Mouse (Mus musculus) hindbrain, embryonic 10.5 days (tissue): ENCODE measurements at regions not wholly inside any gene's neighbourhood (a gene's known extent, or its start where the extent isn't known, plus 50 kb on each side); places are given as distances from the start of the nearest gene placed in this dataset.

Experiments
- DNase-seq: peaks from one replicate; pipeline ENCODE4 v3.0.0-alpha.2; 2017; ENCODE audit warnings: low spot score
- H3K27ac ChIP-seq: fragments of 300-500 bp; sonication (generic); 2 replicates; pipeline ENCODE4 v1.5.1; 2016; ENCODE audit warnings: mild to moderate bottlenecking, moderate library complexity
- H3K27me3 ChIP-seq: fragments of 300-500 bp; sonication (generic); 2 replicates; pipeline ENCODE4 v1.6.1; 2016; ENCODE audit warnings: mild to moderate bottlenecking; ENCODE audit not compliant: poor library complexity, insufficient read depth, severe bottlenecking
- H3K36me3 ChIP-seq: fragments of 300-500 bp; sonication (generic); 2 replicates; pipeline ENCODE4 v1.6.1; 2016; ENCODE audit warnings: mild to moderate bottlenecking, moderate library complexity
- H3K4me1 ChIP-seq: fragments of 300-500 bp; sonication (generic); replicated peaks from 2 replicates; pipeline ENCODE4 v1.6.1; 2016; ENCODE audit warnings: mild to moderate bottlenecking
- H3K4me3 ChIP-seq: fragments of 300-500 bp; sonication (generic); 2 replicates; pipeline ENCODE4 v1.5.1; 2016; ENCODE audit warnings: mild to moderate bottlenecking, moderate library complexity
- H3K9me3 ChIP-seq: fragments of 300-500 bp; sonication (generic); 2 replicates; pipeline ENCODE4 v1.6.1; 2016; ENCODE audit warnings: mild to moderate bottlenecking, moderate library complexity
- WGBS: fragments of 180-500 bp; shearing (Covaris S2); methylation state at CpG from one replicate; pipeline ENCODE4 v1.1.7; 2016; 5-methylcytosine and 5-hydroxymethylcytosine counted together

GRCm38 (mm10) chr12:39952854-39953253, 85.0 kb downstream of the Arl4a start:
- DNase-seq: no peak
- Histone ChIP-seq H3K27me3 (no peaks in the 10 kb centered on the region), H3K36me3 (no peaks in the 10 kb centered on the region), H3K27ac (no peak overlapping the region), H3K4me1 (peaks cover 12% of the 10 kb centered on the region), H3K4me3 (no peak overlapping the region), H3K9me3 (no peaks in the 10 kb centered on the region)
- 74% methylated on average over 4 of the region's 4 CpGs for WGBS

GRCm38 (mm10) chr12:39951911-39952310, 85.9 kb downstream of the Arl4a start:
- Histone ChIP-seq H3K27ac (no peak overlapping the region), H3K36me3 (no peaks in the 10 kb centered on the region), H3K4me3 (no peak overlapping the region), H3K4me1 (peaks cover 10% of the 10 kb centered on the region), H3K27me3 (no peaks in the 10 kb centered on the region), H3K9me3 (no peaks in the 10 kb centered on the region)
- no peak for DNase-seq
- WGBS: 91% methylated on average over 6 of the region's 6 CpGs

- Histone ChIP-seq H3K27ac (no peak overlapping the region), H3K4me1 (no peaks in the 10 kb centered on the region), H3K4me3 (no peak overlapping the region), H3K27me3 (no peaks in the 10 kb centered on the region), H3K36me3 (no peaks in the 10 kb centered on the region), H3K9me3 (no peaks in the 10 kb centered on the region)
- 91% methylated on average over 7 of the region's 7 CpGs for WGBS
- DNase-seq: no peak
Measured at GRCm38 (mm10) chr12:39950270-39950801, 87.5 kb downstream of the Arl4a start.

GRCm38 (mm10) chr12:39942910-39943309, 94.9 kb downstream of the Arl4a start:
- 77% methylated on average over 5 of the region's 5 CpGs for WGBS
- Histone ChIP-seq H3K36me3 (no peaks in the 10 kb centered on the region), H3K9me3 (no peaks in the 10 kb centered on the region), H3K4me1 (no peaks in the 10 kb centered on the region), H3K4me3 (no peak overlapping the region), H3K27me3 (no peaks in the 10 kb centered on the region), H3K27ac (no peak overlapping the region)
- no peak for DNase-seq

GRCm38 (mm10) chr12:39941162-39941561, 96.7 kb downstream of the Arl4a start:
- WGBS: 83% methylated on average over 1 of the region's 1 CpGs
- Histone ChIP-seq H3K36me3 (no peaks in the 10 kb centered on the region), H3K4me1 (no peaks in the 10 kb centered on the region)

GRCm38 (mm10) chr12:39939017-39939416, 98.8 kb downstream of the Arl4a start:
- Histone ChIP-seq H3K36me3 (no peaks in the 10 kb centered on the region), H3K27ac (no peak overlapping the region), H3K4me3 (no peak overlapping the region), H3K27me3 (no peaks in the 10 kb centered on the region), H3K4me1 (no peaks in the 10 kb centered on the region), H3K9me3 (no peaks in the 10 kb centered on the region)
- no peak for DNase-seq

More at GRCm38 (mm10) chr12:39941162-39941561, 96.7 kb downstream of the Arl4a start:
- Histone ChIP-seq H3K27me3 (no peaks in the 10 kb centered on the region), H3K27ac (no peak overlapping the region), H3K4me3 (no peak overlapping the region), H3K9me3 (no peaks in the 10 kb centered on the region)
- no peak for DNase-seq

- no peak overlapping the region for H3K4me3 ChIP-seq
- no peak overlapping the region for H3K27ac ChIP-seq
- H3K36me3 ChIP-seq: no peaks in the 10 kb centered on the region
- H3K9me3 ChIP-seq: no peaks in the 10 kb centered on the region
- no peaks in the 10 kb centered on the region for H3K4me1 ChIP-seq
- DNase-seq: no peak
- WGBS: 90% methylated on average over 2 of the region's 2 CpGs
- no peaks in the 10 kb centered on the region for H3K27me3 ChIP-seq
Measured at GRCm38 (mm10) chr12:39938211-39938610, 99.6 kb downstream of the Arl4a start.

- no peak overlapping the region for H3K4me3 ChIP-seq
- no peaks in the 10 kb centered on the region for H3K27me3 ChIP-seq
- WGBS: 53% methylated on average over 11 of the region's 11 CpGs
- DNase-seq: no peak
- H3K4me1 ChIP-seq: no peaks in the 10 kb centered on the region
- H3K9me3 ChIP-seq: no peaks in the 10 kb centered on the region
- H3K27ac ChIP-seq: no peak overlapping the region
- no peaks in the 10 kb centered on the region for H3K36me3 ChIP-seq
Measured at GRCm38 (mm10) chr12:39936331-39936730, 101.5 kb downstream of the Arl4a start.

GRCm38 (mm10) chr12:39935775-39936174, 102.0 kb downstream of the Arl4a start:
- no peak overlapping the region for H3K4me3 ChIP-seq
- H3K4me1 ChIP-seq: no peaks in the 10 kb centered on the region
- no peaks in the 10 kb centered on the region for H3K9me3 ChIP-seq
- DNase-seq: no peak
- no peaks in the 10 kb centered on the region for H3K36me3 ChIP-seq
- H3K27me3 ChIP-seq: no peaks in the 10 kb centered on the region
- WGBS: 88% methylated on average over 12 of the region's 12 CpGs
- H3K27ac ChIP-seq: no peak overlapping the region

- H3K27ac ChIP-seq: no peak overlapping the region
- no peaks in the 10 kb centered on the region for H3K36me3 ChIP-seq
- no peak overlapping the region for H3K4me3 ChIP-seq
- H3K9me3 ChIP-seq: no peaks in the 10 kb centered on the region
- WGBS: 77% methylated on average over 4 of the region's 4 CpGs
- H3K27me3 ChIP-seq: no peaks in the 10 kb centered on the region
- no peak for DNase-seq
- H3K4me1 ChIP-seq: no peaks in the 10 kb centered on the region
Measured at GRCm38 (mm10) chr12:39934877-39935276, 102.9 kb downstream of the Arl4a start.

GRCm38 (mm10) chr12:39931251-39931650, 106.6 kb downstream of the Arl4a start:
- no peak overlapping the region for H3K4me3 ChIP-seq
- no peaks in the 10 kb centered on the region for H3K27me3 ChIP-seq
- H3K9me3 ChIP-seq: no peaks in the 10 kb centered on the region
- no peak for DNase-seq
- 85% methylated on average over 1 of the region's 1 CpGs for WGBS
- H3K27ac ChIP-seq: no peak overlapping the region
- H3K36me3 ChIP-seq: no peaks in the 10 kb centered on the region
- H3K4me1 ChIP-seq: no peaks in the 10 kb centered on the region

- no peak for DNase-seq
- no peaks in the 10 kb centered on the region for H3K27me3 ChIP-seq
- no peaks in the 10 kb centered on the region for H3K9me3 ChIP-seq
- no peak overlapping the region for H3K27ac ChIP-seq
- no peaks in the 10 kb centered on the region for H3K36me3 ChIP-seq
- no peaks in the 10 kb centered on the region for H3K4me1 ChIP-seq
- no peak overlapping the region for H3K4me3 ChIP-seq
Measured at GRCm38 (mm10) chr12:39927902-39928301, 109.9 kb downstream of the Arl4a start.

GRCm38 (mm10) chr12:39927014-39927413, 110.8 kb downstream of the Arl4a start:
- H3K27ac ChIP-seq: no peak overlapping the region
- WGBS: 86% methylated on average over 8 of the region's 8 CpGs
- no peaks in the 10 kb centered on the region for H3K36me3 ChIP-seq
- H3K4me1 ChIP-seq: no peaks in the 10 kb centered on the region
- no peaks in the 10 kb centered on the region for H3K9me3 ChIP-seq
- no peaks in the 10 kb centered on the region for H3K27me3 ChIP-seq
- DNase-seq: no peak
- no peak overlapping the region for H3K4me3 ChIP-seq

GRCm38 (mm10) chr12:39921481-39921880, 116.3 kb downstream of the Arl4a start:
- H3K36me3 ChIP-seq: no peaks in the 10 kb centered on the region
- no peak overlapping the region for H3K27ac ChIP-seq
- no peak for DNase-seq
- H3K9me3 ChIP-seq: no peaks in the 10 kb centered on the region
- H3K27me3 ChIP-seq: no peaks in the 10 kb centered on the region
- WGBS: 85% methylated on average over 3 of the region's 3 CpGs
- H3K4me1 ChIP-seq: peaks cover 13% of the 10 kb centered on the region
- H3K4me3 ChIP-seq: no peak overlapping the region
